Mouse (Mus musculus) effector memory CD4-positive, alpha-beta T cell, adult 7 months (primary cell): ENCODE results near the gene Col23a1. TPM values are rescaled to one million over a fixed set of nuclear protein-coding genes. Genes with fewer than 3 reads are reported as not detected.

Source experiments
- polyA plus RNA-seq: library from polyadenylated mRNA; unstranded; fragments of 100-300 nt; shearing (Covaris generic); gene quantifications from one replicate; pipeline ENCODE4 v1.2.1, GENCODE M21; 2017

The Col23a1 gene
- 0.20 TPM for polyA plus RNA-seq

DNA sequence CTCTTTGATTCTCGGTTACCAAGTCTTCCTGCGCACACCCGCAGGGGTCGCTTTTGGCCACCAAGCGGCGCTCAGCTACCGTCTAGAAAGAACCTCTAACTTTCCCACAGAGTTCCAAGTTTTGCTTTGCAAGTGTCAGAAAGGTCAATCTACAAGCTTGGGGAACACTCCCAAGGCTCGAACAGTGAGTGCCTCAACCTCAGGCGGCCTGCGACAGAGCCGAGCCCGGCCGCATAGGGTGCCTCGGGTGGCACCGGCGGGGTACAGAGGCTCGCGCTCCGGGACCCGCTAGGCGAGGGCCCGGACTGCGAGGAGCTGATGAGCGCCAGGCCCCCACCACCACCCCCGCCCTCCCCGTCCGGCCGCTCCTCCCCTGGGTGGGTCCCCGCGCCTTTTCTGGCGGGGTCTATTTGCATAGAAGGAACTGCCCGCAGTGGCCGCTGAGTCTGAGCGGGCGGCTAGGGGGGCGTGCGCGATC lies at the start of gene Col23a1:
Gene Col23a1 (plus strand): TSS at position 357 of the 478 bp plus-strand sequence.

DNA sequence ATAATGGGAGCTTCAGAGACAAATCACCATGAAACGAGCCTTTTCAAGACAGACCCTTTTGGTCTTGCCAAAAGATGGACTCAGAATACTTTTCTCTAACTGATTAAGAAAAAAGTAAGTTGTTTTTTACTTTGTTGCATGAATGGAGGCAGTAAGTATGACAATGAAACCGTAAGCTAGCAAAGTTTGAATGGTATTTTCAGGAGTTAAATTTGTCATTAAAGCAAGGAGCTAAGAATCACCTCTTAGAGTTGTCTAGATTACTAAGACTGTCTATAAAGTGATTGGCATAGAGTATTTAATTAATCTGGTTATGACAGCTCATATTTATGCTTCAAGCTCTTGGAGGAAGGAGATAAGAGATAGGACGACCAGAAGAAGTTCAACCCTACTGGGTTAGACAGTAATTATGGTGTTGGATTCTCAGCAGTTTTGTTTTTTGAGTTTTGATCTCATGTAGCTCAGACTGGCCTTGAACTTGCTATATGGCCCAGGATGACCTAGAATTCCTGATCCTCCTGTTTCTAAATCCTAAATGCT lies 28.0 kb upstream of the Col23a1 start, which contains the start of gene Clk4:
Gene Clk4 (plus strand): TSS at position 51 of the 540 bp plus-strand sequence.

GRCm38 (mm10) chr11:51262342-51263285 lies 27.1 kb upstream of the Col23a1 start, which contains the start of gene BC049762:
BC049762 (minus strand) TSS chr11:51263046.

DNA sequence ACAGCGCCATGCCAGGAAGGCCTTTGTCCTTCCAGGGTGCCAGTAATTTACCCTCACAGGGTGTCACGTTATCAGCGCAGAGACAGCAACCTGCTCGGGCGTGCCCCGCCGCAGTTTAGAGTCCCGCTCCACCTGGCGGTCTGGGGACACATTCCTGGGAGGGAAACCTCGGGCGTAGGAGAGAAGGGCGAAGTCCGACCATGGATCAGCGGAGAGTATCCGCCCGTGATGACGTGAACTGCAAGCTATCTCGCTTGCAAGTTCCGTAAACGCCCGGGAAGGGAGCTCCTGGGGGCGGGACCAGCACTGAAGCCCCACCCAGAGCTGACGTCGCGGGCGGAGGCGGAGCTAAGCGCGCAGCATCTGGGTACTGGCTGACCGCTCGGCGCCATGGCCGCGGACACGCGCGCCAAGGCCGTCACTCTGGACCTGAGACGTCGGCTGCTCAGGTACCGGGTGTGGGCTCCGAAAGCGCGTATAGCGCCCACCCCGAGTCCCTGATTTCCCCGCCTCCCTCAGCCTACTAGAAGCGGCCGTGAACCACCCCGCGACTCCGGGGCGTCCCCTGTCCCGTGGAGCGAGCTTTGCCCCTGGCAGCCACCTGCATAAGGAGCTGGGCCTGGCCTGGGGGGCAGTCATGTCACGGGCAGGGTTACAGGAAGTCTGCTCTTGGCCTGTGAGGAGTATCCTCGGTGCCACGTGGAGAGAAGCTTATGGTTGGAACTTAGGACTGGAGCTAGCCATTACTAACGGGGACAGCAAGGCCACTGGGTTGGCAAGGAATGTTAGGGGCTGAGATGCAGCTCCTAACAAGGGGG lies 294.9 kb downstream of the Col23a1 start, which contains the start of gene Phykpl:
Gene Phykpl (plus strand): TSS at position 327 of the 818 bp plus-strand sequence.

DNA sequence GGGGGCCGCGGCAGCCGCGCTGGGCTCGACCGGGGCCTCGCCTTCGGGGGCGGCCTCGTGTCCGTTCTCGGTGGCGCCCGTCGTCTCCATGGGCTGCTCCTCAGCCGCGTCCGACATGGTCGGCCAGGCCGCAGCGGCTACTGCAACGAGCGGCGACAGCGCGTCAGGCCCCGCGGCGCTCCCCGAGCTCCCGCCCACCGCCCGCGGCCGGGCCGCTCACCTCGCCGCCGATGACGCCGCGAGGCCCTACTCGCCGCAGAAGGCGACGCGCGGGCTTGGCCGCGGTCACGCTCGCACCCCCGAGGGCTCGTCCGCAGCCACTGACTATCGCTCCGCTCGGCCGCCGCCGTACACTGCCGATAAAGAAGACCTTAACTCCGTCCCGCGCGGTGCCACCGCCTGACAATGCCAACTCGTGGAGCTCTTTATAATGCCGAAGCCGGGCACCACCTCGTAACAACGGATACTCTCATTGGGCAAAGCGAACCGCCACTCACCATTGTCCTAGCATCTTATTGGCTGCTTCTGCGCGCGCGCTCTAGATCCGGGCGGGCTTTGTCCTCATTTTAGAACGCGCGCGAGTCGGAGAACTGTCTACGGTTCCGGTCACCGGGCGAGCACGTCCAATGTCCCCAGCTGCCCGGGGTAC lies 316.9 kb downstream of the Col23a1 start, which contains the start of gene Hnrnpab:
Gene Hnrnpab (minus strand): TSS at position 401 of the 649 bp plus-strand sequence.

DNA sequence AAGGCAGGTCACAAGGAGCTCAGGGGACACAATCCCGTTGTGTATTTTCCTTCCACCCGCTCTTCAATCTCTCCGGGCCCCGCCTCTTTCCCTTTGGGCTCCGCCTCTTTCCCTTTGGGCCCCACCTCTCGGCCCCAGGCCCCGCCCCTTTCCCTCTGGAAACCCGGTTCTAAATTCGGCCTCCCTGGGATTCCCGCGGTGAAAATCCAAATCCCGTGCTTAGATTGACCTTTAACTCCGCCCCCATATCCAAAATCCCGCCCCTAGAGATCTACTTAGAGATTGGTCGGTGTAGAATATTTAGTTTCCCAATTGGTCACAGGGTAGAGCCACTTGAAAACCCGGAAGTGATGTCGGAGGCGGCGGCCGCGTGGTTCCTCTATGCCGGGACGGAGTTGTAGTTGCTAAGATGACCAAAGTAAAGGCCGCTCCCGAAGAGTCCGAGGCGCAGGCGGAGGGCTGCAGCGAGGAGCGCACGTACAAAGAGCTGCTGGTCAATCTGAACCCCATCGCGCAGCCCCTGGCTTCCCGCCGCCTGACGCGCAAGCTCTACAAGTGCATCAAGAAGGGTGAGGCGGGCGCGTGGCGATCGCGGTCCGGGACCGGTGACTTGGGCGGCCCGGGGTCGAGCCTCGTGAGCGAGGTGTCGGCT lies 329.8 kb downstream of the Col23a1 start, which contains the start of gene Nhp2:
Gene Nhp2 (plus strand): TSS at position 327 of the 652 bp plus-strand sequence.

Other genes with a start within 250 kb of the Col23a1 start
- gene Olfr1375, start 241.8 kb upstream of the Col23a1 start, polyA plus RNA-seq, result not detected
- 0.10 TPM for gene Zfp354a, start 230.7 kb upstream of the Col23a1 start, polyA plus RNA-seq
- not detected for gene Gm12569, start 69.4 kb upstream of the Col23a1 start, polyA plus RNA-seq
- 256 TPM for gene Clk4, start 28.2 kb upstream of the Col23a1 start, polyA plus RNA-seq
- 0.59 TPM for gene BC049762, start 26.9 kb upstream of the Col23a1 start, polyA plus RNA-seq